17 mouse cellular contexts compared by ENCODE assay signal in the genomic region with DNA sequence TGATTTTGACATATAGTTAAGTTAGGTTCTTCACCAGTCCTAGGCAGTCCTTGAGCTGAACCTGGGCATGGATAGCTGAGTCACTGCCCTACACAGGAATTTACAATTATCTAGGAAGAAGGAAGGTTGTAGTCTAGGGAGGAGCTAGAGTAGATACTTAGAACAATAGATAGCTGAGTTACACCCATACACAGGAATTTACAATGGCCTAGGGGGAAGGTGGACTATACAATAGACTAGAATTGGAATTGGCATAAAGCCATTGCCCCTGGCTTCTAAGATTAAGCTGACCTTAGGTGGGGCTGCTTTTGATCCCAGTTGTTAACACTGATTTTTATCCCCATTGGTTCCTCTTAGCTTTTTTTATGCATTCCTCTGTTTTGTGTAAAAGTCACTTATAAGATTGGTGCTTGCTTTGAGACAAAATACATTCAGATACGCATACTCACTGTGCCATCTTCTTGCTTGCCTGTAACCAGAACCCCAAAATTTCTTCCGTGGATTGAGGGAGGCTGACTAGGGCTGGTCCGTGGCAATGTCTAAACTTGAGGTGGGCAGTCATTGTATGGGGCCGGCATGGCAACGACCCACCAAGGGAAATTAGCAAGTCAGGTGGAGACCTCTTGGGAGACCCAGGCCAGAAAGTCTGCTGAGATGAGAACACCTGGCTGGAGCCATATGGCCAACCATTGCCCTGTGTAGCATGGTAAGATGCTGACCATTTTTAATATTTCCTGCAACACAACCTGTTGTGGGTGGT.
"Had no signal": no experiment of that assay in that cellular context is flagged by ENCODE, and none has a peak within 500 bp of the region (broad histone marks: within the 10 kb centered on the region; RNA-seq: fewer than 3 reads in every experiment).

No protein-coding gene starts in this region.

- H3K27ac ChIP-seq: midbrain, embryonic 10.5 days; midbrain, embryonic 12.5 days; neural tube, embryonic 13.5 days; neural tube, embryonic 15.5 days; stomach, embryonic 15.5 days; stomach, postnatal 0 days had no signal

- H3K4me3 ChIP-seq: midbrain, embryonic 10.5 days; midbrain, embryonic 12.5 days; myocyte; neural tube, embryonic 13.5 days; neural tube, embryonic 15.5 days; stomach, embryonic 15.5 days had no signal

- DNase-seq: lung, adult 18-20 months; lung, embryonic 14.5 days; lung, postnatal 10 days; lung, postnatal 4 days; midbrain, embryonic 14.5 days; retina, postnatal 1 day; right cerebral cortex, adult 18-20 months; right cerebral cortex, postnatal 25 days; thymus, adult 2 months; thymus, postnatal 25 days had no signal
